In genomic region chr19:55184442-55184841, GRCm38 (mm10) we compare ENCODE assay signal across 16 mouse cellular contexts. TPM values are rescaled to one million over a fixed set of nuclear protein-coding genes. Genes with fewer than 3 reads are reported as not detected.
A peak's percentile ranks its signal among the peaks of the same experiment; 100 is the strongest.
DNase-seq lines count a peak whose midpoint lies in the region; ATAC-seq lines count a peak whose summit lies in the region.
"Had no signal": no experiment of that assay in that cellular context is flagged by ENCODE, and none has a peak within 500 bp of the region (broad histone marks: within the 10 kb centered on the region; RNA-seq: fewer than 3 reads in every experiment).

No protein-coding gene starts in this region.

- no peaks in the 10 kb centered on the region for H3K9me3 ChIP-seq in hindbrain, embryonic 10.5 days
- no peaks in the 10 kb centered on the region for H3K9me3 ChIP-seq in hindbrain, embryonic 11.5 days (ENCODE audit: control insufficient read depth, low read length)
- no peaks in the 10 kb centered on the region for H3K9me3 ChIP-seq in midbrain, embryonic 13.5 days
- no peaks in the 10 kb centered on the region for H3K9me3 ChIP-seq in midbrain, embryonic 15.5 days
- H3K9me3 ChIP-seq in hindbrain, embryonic 15.5 days, result no peaks in the 10 kb centered on the region
- H3K9me3 ChIP-seq: limb, embryonic 15.5 days; lung, embryonic 15.5 days had no signal

- no peak overlapping the region for H3K4me2 ChIP-seq in hindbrain, embryonic 11.5 days (replicated peaks; ENCODE audit: low read depth, low read length)
- no peak overlapping the region for H3K4me2 ChIP-seq in midbrain, embryonic 13.5 days (replicated peaks)
- H3K4me2 ChIP-seq in midbrain, embryonic 15.5 days, result no peak overlapping the region
- H3K4me2 ChIP-seq in hindbrain, embryonic 15.5 days, result no peak overlapping the region
- H3K4me2 ChIP-seq: heart, embryonic 11.5 days; limb, embryonic 15.5 days; lung, embryonic 15.5 days had no signal

- no peaks in the 10 kb centered on the region for H3K36me3 ChIP-seq in hindbrain, embryonic 10.5 days
- H3K36me3 ChIP-seq in hindbrain, embryonic 11.5 days (ENCODE audit: control insufficient read depth, insufficient read depth, low read length), result no peaks in the 10 kb centered on the region
- no peaks in the 10 kb centered on the region for H3K36me3 ChIP-seq in midbrain, embryonic 13.5 days
- H3K36me3 ChIP-seq in midbrain, embryonic 15.5 days (replicated peaks), result no peaks in the 10 kb centered on the region
- no peaks in the 10 kb centered on the region for H3K36me3 ChIP-seq in hindbrain, embryonic 15.5 days
- H3K36me3 ChIP-seq: limb, embryonic 15.5 days; lung, embryonic 15.5 days had no signal

- H3K4me1 ChIP-seq in hindbrain, embryonic 10.5 days (replicated peaks), result peaks cover 21% of the 10 kb centered on the region
- H3K4me1 ChIP-seq in hindbrain, embryonic 11.5 days (replicated peaks; ENCODE audit: control insufficient read depth, insufficient read depth, low read length), result no peaks in the 10 kb centered on the region
- peaks cover 14% of the 10 kb centered on the region for H3K4me1 ChIP-seq in midbrain, embryonic 13.5 days (replicated peaks)
- H3K4me1 ChIP-seq in midbrain, embryonic 15.5 days, result no peaks in the 10 kb centered on the region
- H3K4me1 ChIP-seq in hindbrain, embryonic 15.5 days (replicated peaks), result peaks cover 5% of the 10 kb centered on the region
- H3K4me1 ChIP-seq: limb, embryonic 15.5 days; lung, embryonic 15.5 days had no signal

- no peak overlapping the region for H3K9ac ChIP-seq in hindbrain, embryonic 11.5 days (ENCODE audit: low read depth, low read length)
- no peak overlapping the region for H3K9ac ChIP-seq in midbrain, embryonic 13.5 days (replicated peaks)
- no peak overlapping the region for H3K9ac ChIP-seq in midbrain, embryonic 15.5 days
- no peak overlapping the region for H3K9ac ChIP-seq in hindbrain, embryonic 15.5 days
- H3K9ac ChIP-seq: limb, embryonic 15.5 days; lung, embryonic 15.5 days had no signal

- ATAC-seq in hindbrain, embryonic 11.5 days (ENCODE audit: low FRiP score), result no peak
- ATAC-seq in midbrain, embryonic 13.5 days, result no peak
- ATAC-seq in midbrain, embryonic 15.5 days (replicated peaks), result no peak
- no peak for ATAC-seq in hindbrain, embryonic 15.5 days (ENCODE audit: low FRiP score, low read depth)
- ATAC-seq: activated CD4-positive, CD25-positive, alpha-beta regulatory T cell, adult 4 months had no signal

- H3K27me3 ChIP-seq in hindbrain, embryonic 10.5 days (ENCODE audit: insufficient read depth, poor library complexity, severe bottlenecking), result no peaks in the 10 kb centered on the region; the same call in 1 of the 2 replicates
- no peaks in the 10 kb centered on the region for H3K27me3 ChIP-seq in hindbrain, embryonic 11.5 days (ENCODE audit: control insufficient read depth, insufficient read depth, low read length)
- H3K27me3 ChIP-seq in midbrain, embryonic 13.5 days, result no peaks in the 10 kb centered on the region
- no peaks in the 10 kb centered on the region for H3K27me3 ChIP-seq in midbrain, embryonic 15.5 days (replicated peaks)
- H3K27me3 ChIP-seq in hindbrain, embryonic 15.5 days, result no peaks in the 10 kb centered on the region
- H3K27me3 ChIP-seq: limb, embryonic 15.5 days; lung, embryonic 15.5 days had no signal

- no peak overlapping the region for H3K4me3 ChIP-seq in hindbrain, embryonic 10.5 days
- no peak overlapping the region for H3K4me3 ChIP-seq in hindbrain, embryonic 11.5 days (ENCODE audit: low read depth, low read length)
- H3K4me3 ChIP-seq in midbrain, embryonic 13.5 days (replicated peaks), result no peak overlapping the region
- H3K4me3 ChIP-seq in midbrain, embryonic 15.5 days, result no peak overlapping the region
- H3K4me3 ChIP-seq in hindbrain, embryonic 15.5 days, result no peak overlapping the region
- H3K4me3 ChIP-seq: limb, embryonic 15.5 days; lung, embryonic 15.5 days had no signal

- WGBS in hindbrain, embryonic 10.5 days, result 77% methylated on average over 7 of the region's 7 CpGs
- 74% methylated on average over 7 of the region's 7 CpGs for WGBS in hindbrain, embryonic 11.5 days
- 69% methylated on average over 7 of the region's 7 CpGs for WGBS in midbrain, embryonic 13.5 days
- 65% methylated on average over 7 of the region's 7 CpGs for WGBS in midbrain, embryonic 15.5 days
- 51% methylated on average over 7 of the region's 7 CpGs for WGBS in hindbrain, embryonic 15.5 days

- peak overlapping the region; percentile 80 for H3K27ac ChIP-seq in hindbrain, embryonic 10.5 days
- no peak overlapping the region for H3K27ac ChIP-seq in hindbrain, embryonic 11.5 days (ENCODE audit: low read depth, low read length)
- peak overlapping the region; percentile 36; the same call in 1 of the 2 replicates for H3K27ac ChIP-seq in midbrain, embryonic 13.5 days
- no peak overlapping the region for H3K27ac ChIP-seq in midbrain, embryonic 15.5 days
- H3K27ac ChIP-seq in hindbrain, embryonic 15.5 days (replicated peaks), result peak overlapping the region; percentile 31
- H3K27ac ChIP-seq: limb, embryonic 15.5 days; lung, embryonic 15.5 days had no signal

- DNase-seq in hindbrain, embryonic 10.5 days (ENCODE audit: low spot score), result no peak
- no peak for DNase-seq in hindbrain, embryonic 11.5 days (ENCODE audit: low spot score)
- DNase-seq in testis, postnatal 14 days (ENCODE audit: low spot score), result peak; percentile 31
- DNase-seq in thymus, postnatal 25 days, result no peak
- DNase-seq: cerebellum, adult 8-10 months; heart, postnatal 4 days; thymus, postnatal 14 days had no signal

RNA-seq across cellular contexts. Expression of gene Tectb, which starts 3.9 kb away (rescaled TPM):
- not detected in 2 replicates for polyA plus RNA-seq in hindbrain, embryonic 10.5 days (2016; fragmentation: Nextera tagmentation; extraction: Ambion mirVana)
- 0.13 TPM in 1 of 2 replicates, not detected in the other for polyA plus RNA-seq in hindbrain, embryonic 11.5 days (2014; fragmentation: Nextera tagmentation; extraction: Ambion mirVana)
- polyA plus RNA-seq in midbrain, embryonic 13.5 days (2015; fragmentation: Nextera tagmentation; extraction: Ambion mirVana), result 0.30 and 0.83 TPM in 2 replicates
- polyA plus RNA-seq in midbrain, embryonic 15.5 days (2015; fragmentation: Nextera tagmentation; extraction: Ambion mirVana), result 0.22 and 0.46 TPM in 2 replicates
- 0.06 TPM in 1 of 2 replicates, not detected in the other for polyA plus RNA-seq in hindbrain, embryonic 15.5 days (2015; fragmentation: Nextera tagmentation; extraction: Ambion mirVana)
- polyA plus RNA-seq: activated CD4-positive, CD25-positive, alpha-beta regulatory T cell, adult 4 months; heart, embryonic 11.5 days; kidney, embryonic 14.5 days; limb, embryonic 15.5 days; lung, embryonic 15.5 days had no signal

RNA-seq across cellular contexts. Expression of gene Gucy2g, which starts 56.6 kb away (rescaled TPM):
- polyA plus RNA-seq in hindbrain, embryonic 10.5 days (2016; fragmentation: Nextera tagmentation; extraction: Ambion mirVana), result not detected in 2 replicates
- polyA plus RNA-seq in hindbrain, embryonic 11.5 days (2014; fragmentation: Nextera tagmentation; extraction: Ambion mirVana), result not detected in 2 replicates
- polyA plus RNA-seq in midbrain, embryonic 13.5 days (2015; fragmentation: Nextera tagmentation; extraction: Ambion mirVana), result 0.07 TPM in 1 of 2 replicates, not detected in the other
- polyA plus RNA-seq in midbrain, embryonic 15.5 days (2015; fragmentation: Nextera tagmentation; extraction: Ambion mirVana), result not detected in 2 replicates
- polyA plus RNA-seq in hindbrain, embryonic 15.5 days (2015; fragmentation: Nextera tagmentation; extraction: Ambion mirVana), result 0.12 TPM in 1 of 2 replicates, not detected in the other
- polyA plus RNA-seq: activated CD4-positive, CD25-positive, alpha-beta regulatory T cell, adult 4 months; heart, embryonic 11.5 days; stomach, embryonic 14.5 days had no signal

RNA-seq across cellular contexts. Expression of gene Gpam, which starts 57.4 kb away (rescaled TPM):
- polyA plus RNA-seq in hindbrain, embryonic 10.5 days (2016; fragmentation: Nextera tagmentation; extraction: Ambion mirVana), result 20.1 and 20.5 TPM in 2 replicates
- 17.5 and 22.4 TPM in 2 replicates for polyA plus RNA-seq in hindbrain, embryonic 11.5 days (2014; fragmentation: Nextera tagmentation; extraction: Ambion mirVana)
- 21.7 and 21.8 TPM in 2 replicates for polyA plus RNA-seq in midbrain, embryonic 13.5 days (2015; fragmentation: Nextera tagmentation; extraction: Ambion mirVana)
- polyA plus RNA-seq in midbrain, embryonic 15.5 days (2015; fragmentation: Nextera tagmentation; extraction: Ambion mirVana), result 24.6 and 25.8 TPM in 2 replicates
- polyA plus RNA-seq in hindbrain, embryonic 15.5 days (2015; fragmentation: Nextera tagmentation; extraction: Ambion mirVana), result 22.6 and 23.6 TPM in 2 replicates

Comparison
In these comparisons a context has a peak if more than half of its experiments do, and no peak if none do; other contexts are left out.
1. H3K27ac ChIP-seq: peak in hindbrain, embryonic 10.5 days (single experiment), midbrain, embryonic 13.5 days (single experiment) and hindbrain, embryonic 15.5 days (single experiment); none in hindbrain, embryonic 11.5 days (single experiment) and midbrain, embryonic 15.5 days (single experiment).